Mouse (Mus musculus): Measurements from ENCODE around the gene Lap3.

Gene Lap3

DNA sequence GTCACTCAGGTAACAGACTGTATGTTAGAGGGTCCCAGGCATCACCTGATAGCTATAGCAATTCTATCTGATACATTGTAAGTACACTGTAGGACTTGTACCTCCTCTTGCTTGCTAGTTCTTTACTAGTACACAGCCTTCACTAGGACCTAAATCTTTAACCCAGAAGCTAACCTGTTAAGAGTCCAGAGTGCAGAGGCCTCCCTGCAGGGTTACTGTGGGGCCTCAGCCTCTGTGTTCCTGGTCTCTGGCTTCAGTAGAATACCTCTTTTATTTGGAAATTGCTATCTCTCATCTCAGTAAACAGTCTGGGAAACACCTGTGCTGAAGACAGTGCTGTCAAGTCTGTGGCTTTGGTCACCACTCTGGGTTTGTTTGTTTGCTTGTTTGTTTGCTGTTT, 2.9 kb downstream of the Lap3 start:
- no peak for DNase-seq

- no peak for DNase-seq
Measured at GRCm38 (mm10) chr5:45496479-45496878, 3.3 kb downstream of the Lap3 start.

DNA sequence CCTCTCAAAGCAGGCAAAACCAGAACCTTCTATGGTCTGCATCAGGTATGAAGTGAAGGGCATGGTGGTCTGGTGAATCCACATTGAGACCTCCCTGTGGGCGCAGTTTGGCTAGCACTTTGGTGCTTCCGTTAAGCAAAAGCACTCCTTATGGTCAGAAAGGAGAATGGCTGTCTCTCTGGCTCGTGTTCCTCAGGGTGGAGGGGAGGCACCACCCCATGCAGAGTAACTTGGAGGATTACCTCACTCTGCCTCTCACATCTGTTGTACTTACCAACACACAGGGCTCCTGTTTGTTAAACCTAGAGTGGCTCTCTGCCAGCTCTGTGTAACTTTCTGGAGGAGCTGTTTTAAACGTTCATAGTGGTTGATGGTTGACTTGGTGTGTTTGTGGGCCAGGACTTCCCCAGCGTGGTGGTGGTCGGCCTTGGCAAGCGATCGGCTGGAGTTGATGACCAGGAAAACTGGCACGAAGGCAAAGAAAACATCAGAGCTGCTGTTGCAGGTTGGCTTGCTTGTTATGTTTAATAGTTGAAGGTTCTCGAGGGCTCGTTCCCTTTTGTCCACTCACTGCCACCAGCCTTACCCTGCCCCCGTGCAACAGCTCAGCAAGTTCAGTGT, 3.9 kb downstream of the Lap3 start:
- DNase-seq = no peak

DNA sequence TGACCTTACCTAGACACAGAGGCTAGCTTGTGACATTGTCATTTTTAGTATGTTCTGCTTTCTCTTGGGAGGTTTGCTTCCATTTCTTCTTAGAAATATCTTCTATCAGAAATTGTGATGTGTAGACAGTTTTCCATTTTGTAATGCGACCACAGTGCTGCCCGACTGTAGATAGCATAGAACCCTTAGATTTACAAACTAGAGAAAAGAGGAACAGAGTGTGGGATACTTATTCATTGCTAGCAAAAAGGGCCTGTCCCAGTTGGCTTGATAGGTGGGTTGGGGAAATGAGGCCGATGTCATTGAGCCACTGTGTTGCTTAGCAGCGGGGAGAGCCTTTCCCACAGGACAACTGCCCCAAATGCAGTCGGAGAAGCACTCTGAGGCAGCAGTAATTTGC, 4.4 kb downstream of the Lap3 start:
- no peak for DNase-seq

- DNase-seq = no peak
Measured at GRCm38 (mm10) chr5:45510071-45510470, 16.9 kb downstream of the Lap3 start.

GRCm38 (mm10) chr5:45512908-45513307, 19.7 kb downstream of the Lap3 start:
- DNase-seq = no peak

- no peak for DNase-seq
Measured at GRCm38 (mm10) chr5:45513511-45513910, 20.3 kb downstream of the Lap3 start.

DNA sequence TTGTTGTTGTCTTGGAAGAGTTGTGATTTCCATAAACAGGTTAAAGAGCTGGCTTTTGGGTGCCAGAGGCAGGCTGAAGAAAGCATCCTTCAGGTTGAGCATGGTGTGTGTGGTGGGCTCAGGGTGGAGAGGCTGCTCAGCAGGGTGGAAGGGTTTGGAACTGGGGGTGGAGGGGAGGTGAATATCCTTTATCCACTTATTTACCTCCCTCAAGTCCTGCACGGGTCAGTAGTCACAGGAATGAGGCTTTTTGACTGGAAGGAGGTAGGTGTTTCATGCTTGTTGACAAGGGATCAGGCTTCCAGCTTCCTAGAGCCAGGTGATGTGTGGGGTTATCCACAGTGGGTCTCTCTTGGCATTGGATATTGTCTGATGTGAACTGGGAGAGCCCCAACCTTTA, 21.4 kb downstream of the Lap3 start:
- no peak for DNase-seq

GRCm38 (mm10) chr5:45515151-45515743, 22.1 kb downstream of the Lap3 start:
- DNase-seq = no peak

DNA sequence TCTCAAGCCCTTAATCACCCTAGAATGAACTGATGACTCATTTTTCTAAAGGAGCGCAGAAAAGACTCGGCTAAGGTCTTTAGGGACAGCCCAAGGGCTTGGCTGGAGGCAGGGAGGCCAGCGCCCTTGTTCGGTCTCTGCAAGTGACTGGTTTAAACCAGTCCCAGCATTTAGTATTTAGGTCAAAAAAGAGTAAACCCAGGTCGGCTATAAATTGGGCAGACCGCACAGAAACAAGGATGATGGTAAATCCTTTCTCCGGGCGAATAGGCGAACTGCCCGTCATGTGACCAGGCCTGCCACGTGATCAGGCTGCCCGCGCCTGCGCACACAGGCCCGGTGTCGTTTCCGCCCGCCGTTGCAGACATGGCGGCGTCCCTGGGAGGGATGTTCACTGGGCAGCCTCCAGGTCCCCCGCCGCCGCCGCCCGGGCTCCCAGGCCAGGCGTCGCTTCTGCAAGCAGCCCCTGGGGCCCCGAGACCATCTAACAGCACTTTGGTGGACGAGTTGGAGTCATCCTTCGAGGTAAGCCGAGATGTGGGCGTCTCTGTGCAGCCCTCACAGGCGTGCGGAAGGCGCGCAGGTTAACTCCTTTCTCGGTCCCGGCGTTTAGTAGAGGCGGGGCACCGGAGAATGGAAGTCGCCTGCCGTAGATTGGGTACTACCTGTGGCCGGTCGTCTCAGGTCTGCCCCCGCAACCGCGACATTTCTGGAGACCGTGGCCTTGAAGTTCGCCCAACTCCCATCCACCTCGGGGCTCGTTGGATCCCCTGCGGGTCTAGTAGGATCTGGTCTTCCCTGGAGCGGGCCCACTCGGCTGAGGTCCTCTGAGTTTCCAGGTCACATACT, 27.0 kb downstream of the Lap3 start, which contains the start of gene Med28:
Gene Med28 (plus strand): TSS at position 270 of the 849 bp plus-strand sequence.
- DNase-seq = peak; percentile 96

GRCm38 (mm10) chr5:45520809-45521110, 27.6 kb downstream of the Lap3 start:
- no peak for DNase-seq

GRCm38 (mm10) chr5:45521601-45522000, 28.4 kb downstream of the Lap3 start:
- DNase-seq = no peak

DNA sequence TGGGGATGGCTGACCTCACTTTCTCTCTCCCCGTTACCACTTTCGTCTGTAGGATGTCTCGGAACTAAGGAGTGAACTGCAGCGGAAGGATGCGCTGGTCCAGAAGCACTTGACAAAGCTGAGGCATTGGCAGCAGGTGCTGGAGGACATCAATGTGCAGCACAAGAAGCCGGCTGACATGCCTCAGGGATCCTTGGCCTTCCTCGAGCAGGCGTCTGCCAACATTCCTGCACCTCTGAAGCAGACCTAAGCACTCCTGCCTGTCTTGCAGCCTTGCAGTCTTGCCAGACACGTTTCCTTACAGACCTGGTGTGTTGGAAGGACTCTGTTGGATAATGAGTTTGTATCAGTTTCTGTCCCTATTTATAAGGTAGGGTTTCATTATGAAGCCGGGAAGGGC, 31.9 kb downstream of the Lap3 start:
- DNase-seq = no peak

DNA sequence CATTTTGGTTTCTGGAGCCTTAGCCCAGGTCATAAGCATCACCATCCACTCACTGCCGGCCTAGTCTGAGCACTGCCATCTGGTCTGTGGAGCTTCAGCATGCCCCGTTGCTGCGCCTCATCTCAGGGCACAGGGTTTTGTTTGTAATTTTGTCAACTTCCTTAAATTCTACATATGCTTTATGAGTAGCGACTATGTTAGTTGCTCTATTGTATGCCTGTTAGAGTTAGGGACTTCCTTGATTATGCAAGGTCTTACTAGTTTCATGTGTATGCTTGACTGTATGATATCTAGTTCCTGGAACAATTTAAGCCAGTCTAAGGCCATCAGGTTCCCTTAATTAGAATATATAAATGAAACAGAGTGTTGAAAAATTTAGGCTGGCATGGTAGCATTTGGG, 33.2 kb downstream of the Lap3 start:
- DNase-seq = no peak

- DNase-seq = peak; percentile 7
Measured at GRCm38 (mm10) chr5:45529696-45530095, 36.5 kb downstream of the Lap3 start.

GRCm38 (mm10) chr5:45534319-45535098, 41.3 kb downstream of the Lap3 start:
- DNase-seq = peak; percentile 82

DNA sequence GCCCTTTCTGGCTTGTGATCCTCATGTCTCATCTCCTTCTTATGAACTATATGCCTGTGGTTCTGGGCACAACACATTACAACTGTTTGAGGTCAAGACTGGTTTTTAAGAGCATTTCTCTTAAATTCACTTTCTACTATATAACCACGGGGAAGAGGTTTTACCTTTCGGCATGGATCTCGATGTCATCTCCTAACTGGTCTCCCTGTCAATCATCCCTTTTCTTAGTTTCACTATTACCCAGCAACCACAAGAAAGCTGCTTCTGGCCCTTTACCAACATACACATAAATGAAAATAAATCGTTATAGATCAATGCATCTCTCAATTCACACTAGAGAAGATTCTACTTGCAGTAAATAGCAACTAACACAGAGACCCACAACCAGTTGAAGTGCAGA, 42.0 kb downstream of the Lap3 start:
- DNase-seq = no peak

GRCm38 (mm10) chr5:45539502-45539901, 46.3 kb downstream of the Lap3 start:
- no peak for DNase-seq

GRCm38 (mm10) chr5:45543374-45543773, 50.2 kb downstream of the Lap3 start:
- DNase-seq = no peak

DNA sequence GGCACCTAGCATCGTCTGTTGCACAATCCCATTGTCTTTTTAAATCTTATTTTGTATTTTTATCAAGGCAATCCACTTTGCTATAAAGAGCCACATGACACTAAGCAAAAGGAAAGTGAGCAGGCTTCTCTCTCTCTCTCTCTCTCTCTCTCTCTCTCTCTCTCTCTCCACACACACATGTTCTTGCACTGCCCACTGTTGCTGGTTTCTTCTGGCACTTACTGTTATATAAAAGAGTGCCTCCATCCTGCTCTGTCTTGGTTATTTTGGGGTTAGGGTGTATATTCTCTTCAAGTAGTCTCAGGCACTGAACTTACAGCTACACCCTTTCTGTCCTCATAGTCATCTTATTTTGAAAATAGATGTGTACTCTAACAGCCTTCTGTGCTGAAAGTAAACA, 56.4 kb downstream of the Lap3 start:
- DNase-seq = no peak
